Mouse (Mus musculus) forebrain, embryonic 13.5 days (tissue): ENCODE measurements around the gene Wscd2. TPM values are rescaled to one million over a fixed set of nuclear protein-coding genes. Genes with fewer than 3 reads are reported as not detected.
"Not testable (repeated sequence)": the region's sequence is repeated elsewhere in the genome, so short reads cannot be mapped to it uniquely, and the experiment has no call there.

Source experiments
- ATAC-seq: fragments of 200-750 bp; cut with Nextera tagmentation; 2 replicates; pipeline ENCODE4 v1.8.0; 2017
- H3K27ac ChIP-seq: fragments of 300-500 bp; sonication (generic); 2 replicates; pipeline ENCODE4 v1.5.1; 2015; ENCODE audit warnings: inconsistent platforms, mild to moderate bottlenecking, moderate library complexity
- H3K27me3 ChIP-seq: fragments of 300-500 bp; sonication (generic); 2 replicates; pipeline ENCODE4 v1.6.1; 2015; ENCODE audit warnings: mild to moderate bottlenecking, inconsistent platforms
- H3K36me3 ChIP-seq: fragments of 300-500 bp; sonication (generic); 2 replicates; pipeline ENCODE4 v1.6.1; 2015; ENCODE audit warnings: mild to moderate bottlenecking, inconsistent platforms; ENCODE audit not compliant: poor library complexity, severe bottlenecking
- H3K4me1 ChIP-seq: fragments of 300-500 bp; sonication (generic); 2 replicates; pipeline ENCODE4 v1.6.1; 2015; ENCODE audit warnings: inconsistent platforms
- H3K4me2 ChIP-seq: fragments of 300-500 bp; sonication (generic); 2 replicates; pipeline ENCODE4 v1.6.1; 2015; ENCODE audit warnings: inconsistent platforms, mild to moderate bottlenecking, moderate library complexity
- H3K4me3 ChIP-seq: fragments of 300-500 bp; sonication (generic); 2 replicates; pipeline ENCODE4 v1.5.1; 2015; ENCODE audit warnings: mild to moderate bottlenecking, inconsistent platforms
- H3K9ac ChIP-seq: fragments of 300-500 bp; sonication (generic); 2 replicates; pipeline ENCODE4 v1.6.1; 2015; ENCODE audit warnings: mild to moderate bottlenecking, inconsistent platforms
- H3K9me3 ChIP-seq: fragments of 300-500 bp; sonication (generic); replicated peaks from 2 replicates; pipeline ENCODE4 v1.6.1; 2016; ENCODE audit warnings: inconsistent platforms
- WGBS: fragments of 180-500 bp; shearing (Covaris S2); methylation state at CpG from one replicate; pipeline ENCODE4 v1.1.7; 2015; 5-methylcytosine and 5-hydroxymethylcytosine counted together
- polyA plus RNA-seq: library from polyadenylated mRNA; unstranded; fragments of >200 nt; fragmentation: Nextera tagmentation; extraction: Ambion mirVana; gene quantifications from 2 replicates; pipeline ENCODE4 v1.2.1, GENCODE M21; 2015

Gene Wscd2
- polyA plus RNA-seq, 1 experiment from 2014 or later = 4.7 TPM

DNA sequence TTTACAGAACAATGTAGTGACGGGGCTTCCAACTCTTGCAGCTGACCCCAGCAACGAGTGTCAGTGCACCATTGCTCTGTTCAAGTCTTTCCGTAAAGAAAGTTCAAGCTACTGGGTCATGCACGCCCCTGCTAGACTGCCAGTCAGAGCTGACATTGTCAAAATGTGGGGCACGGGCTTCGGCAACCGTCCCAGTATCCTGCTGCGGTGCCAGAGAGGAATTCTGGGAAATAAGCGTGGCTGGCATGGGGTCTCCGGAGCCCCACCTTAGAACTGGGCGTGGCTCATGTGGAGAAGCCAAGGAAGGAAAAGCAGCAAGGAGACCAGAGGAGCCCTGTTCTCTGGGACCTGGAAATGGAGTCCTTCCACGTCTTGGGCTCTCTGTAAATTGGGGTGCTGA lies 75.7 kb downstream of the Wscd2 start:
- Histone ChIP-seq H3K4me3 (no peak overlapping the region), H3K27ac (no peak overlapping the region), H3K9ac (no peak overlapping the region), H3K4me2 (no peak overlapping the region), H3K4me1 (no peaks in the 10 kb centered on the region), H3K9me3 (0 out of 2 replicates have a peak, but pooled peaks cover 3% of the 10 kb centered on the region), H3K36me3 (no peaks in the 10 kb centered on the region), H3K27me3 (no peaks in the 10 kb centered on the region)
- 75% methylated on average over 12 of the region's 12 CpGs for WGBS
- ATAC-seq = no peak

DNA sequence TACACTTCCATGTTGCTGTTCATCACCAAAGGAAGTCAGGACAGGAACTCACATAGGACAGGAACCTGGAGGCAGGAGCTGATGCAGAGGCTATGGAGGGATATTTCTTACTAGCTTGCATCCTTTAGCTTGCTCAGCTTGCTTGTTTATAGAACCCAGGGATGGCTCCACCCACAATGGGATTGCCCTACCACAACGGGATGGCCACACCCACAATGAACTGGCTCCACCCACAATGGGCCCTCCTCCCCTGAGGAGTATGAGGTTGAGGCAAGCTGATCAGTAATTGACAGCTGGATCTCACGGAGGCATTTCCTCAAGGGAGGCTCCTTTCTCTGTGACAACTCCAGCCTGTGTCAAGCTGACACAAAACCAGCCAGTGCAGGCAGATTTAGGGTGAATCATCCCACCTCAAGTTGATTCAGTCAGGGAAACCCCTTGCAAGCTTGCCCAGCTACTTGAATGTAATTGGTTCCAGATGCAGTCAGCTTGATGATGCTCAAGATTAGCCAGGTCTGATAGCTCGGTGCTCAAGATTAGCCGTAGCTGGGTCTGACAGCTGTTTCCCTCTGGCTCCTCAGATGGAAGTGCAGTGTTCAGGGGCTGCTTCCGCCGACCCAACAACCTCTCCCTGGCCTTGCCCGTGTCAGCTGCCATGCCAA lies 80.1 kb downstream of the Wscd2 start:
- WGBS = 65% methylated on average over 7 of the region's 7 CpGs
- no peaks in the 10 kb centered on the region for H3K27me3 ChIP-seq
- no peak overlapping the region for H3K27ac ChIP-seq
- H3K36me3 ChIP-seq = 0 out of 2 replicates have a peak, but pooled peaks cover 5% of the 10 kb centered on the region
- no peak overlapping the region for H3K9ac ChIP-seq
- no peak for ATAC-seq
- no peaks in the 10 kb centered on the region for H3K4me1 ChIP-seq
- no peak overlapping the region for H3K4me3 ChIP-seq
- H3K9me3 ChIP-seq = 0 out of 2 replicates have a peak, but pooled peaks cover 3% of the 10 kb centered on the region
- H3K4me2 ChIP-seq = no peak overlapping the region

DNA sequence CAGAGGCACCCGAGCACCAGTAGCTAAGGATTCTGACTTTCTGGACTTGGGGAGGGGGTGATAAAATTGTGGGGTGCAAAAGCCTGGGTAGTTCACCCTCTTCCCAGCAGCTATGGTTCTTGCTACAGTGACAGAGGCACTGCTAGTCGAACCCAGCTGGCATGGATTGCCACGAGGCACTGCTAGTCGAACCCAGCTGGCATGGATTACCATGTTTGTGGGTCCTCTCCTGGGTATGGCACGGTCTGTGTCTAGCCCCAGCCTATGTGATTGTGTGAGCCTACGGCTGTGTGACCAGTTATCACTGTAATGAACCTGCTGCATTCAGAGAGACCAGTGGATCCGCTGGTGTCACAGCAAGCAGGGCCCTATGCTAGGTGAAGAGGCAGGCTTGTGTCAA lies 87.4 kb downstream of the Wscd2 start:
- Histone ChIP-seq H3K9me3 (no peaks in the 10 kb centered on the region), H3K27me3 (no peaks in the 10 kb centered on the region), H3K27ac (peak overlapping the region; percentile 36), H3K4me3 (no peak overlapping the region), H3K4me2 (peak overlapping the region; percentile 37), H3K4me1 (peaks cover 30% of the 10 kb centered on the region), H3K9ac (no peak overlapping the region), H3K36me3 (0 out of 2 replicates have a peak, but pooled peaks cover 5% of the 10 kb centered on the region)
- 68% methylated on average over 7 of the region's 7 CpGs for WGBS
- ATAC-seq = peak; percentile 53; the same call in 1 of the 2 replicates

DNA sequence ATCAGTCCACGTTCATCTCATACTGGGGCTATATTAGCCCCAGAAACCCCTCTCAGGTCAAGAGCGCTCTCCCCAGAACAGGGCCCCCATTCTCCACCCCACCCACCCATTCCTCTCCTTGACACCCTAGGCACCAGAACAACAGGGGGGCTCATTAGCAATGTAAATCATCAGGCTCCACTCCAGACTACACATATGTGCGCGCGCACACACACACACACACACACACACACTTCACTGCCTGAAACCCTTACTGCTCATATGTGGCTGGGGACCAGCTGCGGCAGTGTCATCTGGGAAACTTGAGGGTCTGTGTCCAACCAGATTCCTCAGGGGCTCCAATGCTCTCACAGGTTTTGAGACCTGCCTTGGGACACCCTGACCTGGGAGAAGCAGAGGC lies 88.3 kb downstream of the Wscd2 start:
- Histone ChIP-seq H3K4me3 (no peak overlapping the region), H3K4me2 (no peak overlapping the region), H3K9me3 (no peaks in the 10 kb centered on the region), H3K36me3 (0 out of 2 replicates have a peak, but pooled peaks cover 5% of the 10 kb centered on the region), H3K27ac (peak overlapping the region; percentile 54; the same call in 1 of the 2 replicates), H3K27me3 (no peaks in the 10 kb centered on the region), H3K4me1 (peaks cover 30% of the 10 kb centered on the region), H3K9ac (no peak overlapping the region)
- 76% methylated on average over 6 of the region's 6 CpGs for WGBS
- peak; percentile 46; the same call in 1 of the 2 replicates for ATAC-seq

DNA sequence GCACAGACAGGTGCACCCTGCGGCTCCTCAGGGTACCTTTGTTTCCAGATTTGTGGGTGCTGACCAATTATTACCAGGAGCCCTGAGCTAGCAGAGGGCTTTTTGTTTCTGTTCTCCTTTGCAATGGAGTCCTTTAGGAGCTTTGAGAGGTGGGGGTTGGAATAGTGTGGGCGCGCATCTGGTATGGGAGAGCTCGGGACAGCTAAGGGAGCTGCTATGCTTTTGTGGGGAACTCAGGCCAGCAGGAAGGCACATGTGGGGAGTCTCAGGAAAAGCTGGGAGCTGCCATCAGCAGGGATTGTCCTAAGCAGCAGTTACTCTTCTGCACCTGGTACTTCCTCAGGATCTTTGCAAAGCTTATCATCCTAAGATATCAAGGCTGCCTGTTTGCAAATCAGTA lies 89.0 kb downstream of the Wscd2 start:
- Histone ChIP-seq H3K36me3 (0 out of 2 replicates have a peak, but pooled peaks cover 5% of the 10 kb centered on the region), H3K4me1 (peaks cover 30% of the 10 kb centered on the region), H3K9me3 (no peaks in the 10 kb centered on the region), H3K27me3 (no peaks in the 10 kb centered on the region), H3K27ac (peak overlapping the region; percentile 54), H3K4me3 (no peak overlapping the region), H3K9ac (no peak overlapping the region), H3K4me2 (no peak overlapping the region)
- no peak for ATAC-seq
- WGBS = 77% methylated on average over 4 of the region's 4 CpGs

DNA sequence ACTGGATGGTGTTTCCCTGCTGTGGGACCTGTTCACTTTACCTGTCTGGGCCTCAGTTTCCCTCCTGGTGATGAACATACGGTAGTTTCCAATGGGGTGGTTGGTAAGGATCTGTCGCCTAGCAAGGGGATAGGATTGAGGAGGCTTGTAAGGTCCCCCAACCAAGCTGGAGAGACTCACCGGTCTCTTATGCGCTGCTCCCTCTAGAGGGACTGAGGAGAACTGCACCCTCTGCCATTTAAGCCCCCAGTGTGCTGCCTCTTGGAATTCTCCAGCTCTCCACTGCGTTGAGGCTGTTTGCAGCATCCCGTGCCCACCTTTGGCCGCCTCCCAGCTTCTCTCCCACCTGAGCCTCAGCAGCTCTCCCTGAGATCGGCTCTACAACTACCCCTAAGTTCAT lies 90.1 kb downstream of the Wscd2 start:
- H3K36me3 ChIP-seq = no peaks in the 10 kb centered on the region
- peaks cover 30% of the 10 kb centered on the region for H3K4me1 ChIP-seq
- H3K9ac ChIP-seq = no peak overlapping the region
- ATAC-seq = no peak
- H3K4me3 ChIP-seq = no peak overlapping the region
- H3K4me2 ChIP-seq = no peak overlapping the region
- no peak overlapping the region for H3K27ac ChIP-seq
- WGBS = 56% methylated on average over 8 of the region's 8 CpGs
- no peaks in the 10 kb centered on the region for H3K27me3 ChIP-seq
- H3K9me3 ChIP-seq = no peaks in the 10 kb centered on the region

DNA sequence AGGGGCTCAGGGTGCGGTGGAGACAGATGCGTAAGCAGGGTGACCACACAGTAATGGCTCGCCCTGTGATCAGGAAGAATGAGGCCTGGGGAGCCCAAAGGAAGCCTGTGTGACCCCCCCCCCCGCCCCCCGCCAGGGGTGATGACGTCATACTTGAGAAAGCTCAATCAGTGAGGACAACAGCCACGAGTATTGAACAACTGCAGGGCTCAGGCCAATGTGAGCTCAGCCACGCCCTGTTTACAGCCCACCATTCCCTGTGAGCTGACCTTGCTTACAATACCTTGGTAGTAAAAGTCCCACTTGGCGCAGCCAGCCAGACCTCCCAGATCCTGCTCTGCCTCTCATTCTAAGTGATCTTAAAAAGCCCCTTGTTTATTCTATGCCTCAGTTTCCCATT lies 90.7 kb downstream of the Wscd2 start:
- WGBS = 59% methylated on average over 9 of the region's 9 CpGs
- Histone ChIP-seq H3K36me3 (no peaks in the 10 kb centered on the region), H3K9me3 (no peaks in the 10 kb centered on the region), H3K9ac (no peak overlapping the region), H3K4me2 (no peak overlapping the region), H3K4me3 (no peak overlapping the region), H3K27me3 (no peaks in the 10 kb centered on the region), H3K4me1 (peaks cover 30% of the 10 kb centered on the region), H3K27ac (no peak overlapping the region)
- no peak for ATAC-seq

DNA sequence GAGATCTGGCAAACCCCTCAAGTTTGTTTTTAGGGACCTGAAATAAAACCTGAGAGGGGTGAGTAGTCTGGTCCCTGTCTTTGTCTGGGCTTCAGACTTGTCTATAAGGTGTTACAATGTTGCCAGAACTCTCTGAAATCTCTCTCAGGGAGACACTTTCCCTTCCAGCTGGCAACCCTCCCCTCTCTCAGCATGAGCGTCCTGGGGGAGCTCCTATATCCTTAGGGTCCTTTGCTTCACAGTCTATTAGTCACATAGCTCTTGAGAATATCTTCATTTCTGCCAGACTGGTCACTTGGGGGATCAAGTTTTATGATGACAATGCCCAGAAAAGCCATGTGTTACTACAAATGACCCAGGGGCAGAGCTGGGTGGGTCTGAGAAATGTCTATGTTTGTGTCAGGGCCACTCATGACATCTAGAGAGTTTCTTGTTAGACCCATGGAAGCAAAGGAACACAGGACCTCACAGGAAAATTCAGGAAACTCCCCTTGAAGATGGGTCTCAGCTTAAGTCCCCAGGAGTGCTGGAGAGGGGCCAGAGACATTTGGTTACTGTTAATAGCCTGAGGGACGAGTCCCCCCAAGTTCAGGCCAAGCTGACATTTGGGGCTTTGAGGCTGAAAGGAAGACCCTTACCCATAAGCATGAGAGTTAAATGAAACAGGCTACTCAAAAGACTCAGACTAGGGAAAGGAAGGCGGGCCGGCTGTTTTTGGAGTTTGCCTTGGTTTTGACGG lies 93.5 kb downstream of the Wscd2 start:
- H3K4me1 ChIP-seq = peaks cover 15% of the 10 kb centered on the region

DNA sequence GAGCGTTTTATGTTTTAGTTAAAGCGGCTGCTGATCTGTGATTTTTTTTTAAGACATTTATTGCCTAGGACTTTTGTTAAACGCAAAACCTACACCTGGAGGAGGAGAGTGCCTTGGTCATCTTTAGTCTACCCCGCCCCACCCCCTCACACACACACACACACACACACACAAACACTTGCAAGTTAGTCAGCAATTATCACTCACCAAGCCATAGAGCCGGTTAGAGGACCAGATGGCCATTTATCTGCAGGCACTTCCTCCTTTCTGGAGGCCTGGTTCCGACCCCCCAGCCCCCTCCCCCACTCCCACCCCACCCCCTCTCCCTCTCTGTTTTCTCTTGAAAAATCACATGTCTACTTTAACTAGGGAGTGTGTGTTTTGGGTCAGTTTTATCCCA lies 94.3 kb downstream of the Wscd2 start:
- H3K4me3 ChIP-seq = no peak overlapping the region
- H3K9me3 ChIP-seq = no peaks in the 10 kb centered on the region
- no peak overlapping the region for H3K4me2 ChIP-seq
- no peak overlapping the region for H3K9ac ChIP-seq
- H3K4me1 ChIP-seq = peaks cover 10% of the 10 kb centered on the region
- no peak for ATAC-seq
- WGBS = 57% methylated on average over 6 of the region's 6 CpGs
- no peaks in the 10 kb centered on the region for H3K27me3 ChIP-seq
- H3K27ac ChIP-seq = no peak overlapping the region
- no peaks in the 10 kb centered on the region for H3K36me3 ChIP-seq

More for the DNA sequence above, 93.5 kb downstream of the Wscd2 start:
- ATAC-seq = no peak
- no peak overlapping the region for H3K27ac ChIP-seq
- H3K9ac ChIP-seq = no peak overlapping the region
- H3K4me3 ChIP-seq = no peak overlapping the region
- H3K36me3 ChIP-seq = no peaks in the 10 kb centered on the region
- 83% methylated on average over 5 of the region's 5 CpGs for WGBS
- H3K9me3 ChIP-seq = no peaks in the 10 kb centered on the region
- no peaks in the 10 kb centered on the region for H3K27me3 ChIP-seq
- H3K4me2 ChIP-seq = no peak overlapping the region

DNA sequence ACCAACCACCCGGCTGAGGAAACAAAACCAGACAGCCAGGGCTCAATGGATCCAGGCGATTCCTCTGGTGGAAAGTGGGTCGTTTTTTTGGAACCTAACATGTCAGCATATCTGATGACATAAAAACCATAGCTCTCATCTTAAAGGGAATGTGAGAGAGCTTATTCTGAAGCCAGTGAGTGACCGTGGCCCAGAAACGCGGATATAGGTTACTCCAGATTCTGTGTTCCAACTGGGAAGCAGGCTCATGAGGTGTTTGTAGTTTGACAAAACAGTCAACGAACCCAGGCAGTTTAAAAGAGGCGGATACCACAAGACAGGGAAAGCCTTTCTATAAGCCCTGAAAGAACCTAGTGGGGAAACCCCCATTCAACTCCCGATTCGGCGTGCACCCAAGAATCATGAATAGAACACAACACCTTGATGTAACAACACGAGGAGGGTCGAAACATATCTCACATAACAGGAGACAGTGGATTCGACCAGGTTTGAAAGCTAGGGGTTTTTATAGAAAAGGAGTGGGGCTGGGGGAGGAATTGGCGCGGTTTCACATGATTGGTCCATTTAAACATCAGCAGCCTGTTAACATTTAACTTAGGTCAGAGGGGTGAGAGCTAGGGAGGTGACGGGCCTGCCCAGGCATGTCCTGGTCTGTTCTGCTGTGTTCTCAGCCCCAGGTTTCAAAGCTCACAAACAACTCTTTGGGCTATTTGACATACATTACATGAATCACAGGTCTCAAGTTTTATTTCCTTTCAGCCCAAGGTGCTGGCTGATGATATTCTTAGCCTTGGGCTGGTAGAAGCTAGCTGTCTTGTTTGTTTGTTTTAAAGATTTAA lies 95.7 kb downstream of the Wscd2 start:
- H3K36me3 ChIP-seq, H3K27me3 ChIP-seq, ATAC-seq, H3K4me3 ChIP-seq, H3K9me3 ChIP-seq, H3K9ac ChIP-seq, H3K27ac ChIP-seq, H3K4me2 ChIP-seq, H3K4me1 ChIP-seq: not testable (repeated sequence)
- WGBS = 84% methylated on average over 17 of the region's 17 CpGs

DNA sequence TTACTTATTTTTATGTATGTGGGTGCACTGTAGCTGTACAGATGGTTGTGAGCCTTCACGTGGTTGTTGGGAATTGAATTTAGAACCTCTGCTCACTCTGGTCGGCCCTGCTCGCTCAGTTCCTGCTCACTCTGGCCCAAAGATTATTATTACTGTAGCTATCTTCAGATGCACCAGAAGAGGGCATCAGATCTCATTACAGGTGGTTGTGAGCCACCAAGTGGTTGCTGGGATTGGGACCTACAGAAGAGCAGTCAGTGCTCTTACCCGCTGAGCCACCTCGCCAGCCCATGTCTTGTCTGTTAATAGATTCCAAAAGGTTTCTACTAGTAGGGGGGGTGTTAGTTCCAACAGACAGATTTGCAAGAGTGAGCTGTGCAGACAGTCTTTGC lies 96.3 kb downstream of the Wscd2 start:
- ATAC-seq, H3K9ac ChIP-seq, H3K9me3 ChIP-seq, H3K4me3 ChIP-seq, H3K36me3 ChIP-seq, H3K27ac ChIP-seq, H3K27me3 ChIP-seq, H3K4me2 ChIP-seq: not testable (repeated sequence)
- H3K4me1 ChIP-seq = peaks cover 10% of the 10 kb centered on the region
- 40% methylated on average over 5 of the region's 5 CpGs for WGBS
